Mouse (Mus musculus) CD4-positive, CD25-positive, alpha-beta regulatory T cell, adult 2 months (primary cell): Measurements from ENCODE around the gene Proca1.
"Not testable (repeated sequence)": the region's sequence is repeated elsewhere in the genome, so short reads cannot be mapped to it uniquely, and the experiment has no call there.

Experiments
- DNase-seq: peaks from one replicate; pipeline ENCODE4 v3.0.0-alpha.2; 2012; ENCODE audit warnings: low read depth, low spot score

Gene Proca1

GRCm38 (mm10) chr11:78181830-78182357 is 11.3 kb upstream of the Proca1 start:
- no peak for DNase-seq

DNA sequence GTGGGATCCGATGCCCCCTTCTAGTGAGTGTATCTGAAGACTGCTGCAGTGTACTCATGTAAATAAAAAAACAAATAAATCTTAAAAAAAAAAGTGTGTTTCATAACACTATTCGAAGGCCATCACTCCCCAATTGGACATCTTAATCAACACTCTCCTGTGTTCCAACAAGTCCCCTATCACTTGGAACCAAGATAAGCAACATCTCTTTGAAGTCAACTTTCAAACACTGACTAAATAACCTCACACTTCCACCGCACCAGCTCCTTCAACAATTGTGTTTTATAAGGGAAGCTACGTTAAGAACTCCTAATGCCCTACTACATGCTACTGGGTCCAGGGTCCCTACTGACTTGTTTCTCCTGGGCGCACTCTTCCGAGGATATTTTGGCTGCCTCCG is 10.7 kb upstream of the Proca1 start:
- no peak for DNase-seq

GRCm38 (mm10) chr11:78182961-78183844 is 10.0 kb upstream of the Proca1 start, which contains the start of gene Rpl23a:
Gene Rpl23a, minus strand, starts transcription at chr11:78183584.
- peak; percentile 89 for DNase-seq

- DNase-seq = no peak
Measured at GRCm38 (mm10) chr11:78183884-78184514, 9.2 kb upstream of the Proca1 start.

- not testable (repeated sequence) for DNase-seq
Measured at GRCm38 (mm10) chr11:78184702-78185101, 8.5 kb upstream of the Proca1 start.

DNA sequence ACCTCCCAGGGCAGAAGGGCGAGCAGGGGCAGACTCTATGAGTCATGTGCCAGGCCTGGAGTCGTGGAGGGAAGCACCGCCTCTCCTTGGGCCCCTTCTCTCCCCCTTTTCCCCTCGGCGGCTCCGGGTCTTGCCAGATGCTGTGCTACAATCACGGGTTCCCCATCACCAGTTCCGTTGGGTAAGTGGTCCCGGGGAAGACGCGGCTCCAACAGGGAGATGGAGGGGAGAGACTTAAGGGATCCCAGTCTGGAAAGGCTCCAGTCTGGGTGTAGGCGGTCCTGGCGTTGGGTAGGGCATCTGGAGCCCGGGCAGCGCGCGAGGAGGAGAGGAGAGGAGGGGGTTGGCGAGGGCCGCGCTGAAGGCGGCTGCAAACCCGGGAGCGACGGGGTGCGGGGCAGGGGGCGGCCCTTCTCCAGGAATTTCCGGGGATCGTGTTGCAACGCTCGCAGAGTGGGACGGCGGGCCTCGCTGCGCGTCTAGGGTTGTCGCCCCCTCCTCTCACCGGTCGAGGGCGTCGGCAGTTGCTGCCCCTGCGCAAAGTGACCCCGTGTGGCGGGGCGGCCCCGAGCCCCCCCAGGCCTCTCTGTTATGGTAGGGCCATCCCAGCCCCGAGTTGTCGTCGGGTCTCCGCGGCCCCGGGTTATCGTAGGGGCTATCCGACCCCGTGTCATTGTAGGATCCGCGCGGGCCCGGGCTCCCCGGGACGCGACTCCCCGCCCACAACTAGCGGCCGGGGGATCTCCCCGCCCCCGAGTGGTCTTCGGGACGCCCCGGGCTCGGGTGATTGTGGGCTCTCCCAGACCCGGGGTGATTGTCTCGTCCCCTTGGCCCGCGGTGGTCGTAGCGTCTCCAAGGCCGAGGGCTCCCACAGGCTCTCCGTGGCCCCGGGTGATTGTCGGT is 4.6 kb upstream of the Proca1 start, which contains the start of gene Rab34:
Gene Rab34 (plus strand): TSS at position 100 of the 903 bp plus-strand sequence.
- peak; percentile 37 for DNase-seq

GRCm38 (mm10) chr11:78189234-78190040 is 3.8 kb upstream of the Proca1 start:
- DNase-seq = peak; percentile 53

DNA sequence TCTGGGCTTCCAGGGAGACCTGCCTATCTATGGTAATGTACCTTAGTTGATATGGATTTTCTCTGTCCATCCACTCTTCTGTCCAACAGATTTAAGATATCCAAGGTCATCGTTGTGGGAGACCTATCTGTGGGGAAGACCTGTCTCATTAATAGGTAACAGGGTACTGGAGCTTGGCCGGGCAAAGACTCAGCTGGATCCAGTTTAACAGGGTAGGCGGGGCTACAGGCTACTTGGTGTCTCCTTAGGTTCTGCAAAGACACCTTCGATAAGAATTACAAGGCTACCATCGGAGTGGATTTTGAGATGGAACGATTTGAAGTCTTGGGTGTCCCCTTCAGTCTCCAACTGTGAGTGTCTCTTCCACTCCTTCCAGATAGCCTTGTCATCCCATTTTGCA is 3.2 kb upstream of the Proca1 start:
- no peak for DNase-seq

DNA sequence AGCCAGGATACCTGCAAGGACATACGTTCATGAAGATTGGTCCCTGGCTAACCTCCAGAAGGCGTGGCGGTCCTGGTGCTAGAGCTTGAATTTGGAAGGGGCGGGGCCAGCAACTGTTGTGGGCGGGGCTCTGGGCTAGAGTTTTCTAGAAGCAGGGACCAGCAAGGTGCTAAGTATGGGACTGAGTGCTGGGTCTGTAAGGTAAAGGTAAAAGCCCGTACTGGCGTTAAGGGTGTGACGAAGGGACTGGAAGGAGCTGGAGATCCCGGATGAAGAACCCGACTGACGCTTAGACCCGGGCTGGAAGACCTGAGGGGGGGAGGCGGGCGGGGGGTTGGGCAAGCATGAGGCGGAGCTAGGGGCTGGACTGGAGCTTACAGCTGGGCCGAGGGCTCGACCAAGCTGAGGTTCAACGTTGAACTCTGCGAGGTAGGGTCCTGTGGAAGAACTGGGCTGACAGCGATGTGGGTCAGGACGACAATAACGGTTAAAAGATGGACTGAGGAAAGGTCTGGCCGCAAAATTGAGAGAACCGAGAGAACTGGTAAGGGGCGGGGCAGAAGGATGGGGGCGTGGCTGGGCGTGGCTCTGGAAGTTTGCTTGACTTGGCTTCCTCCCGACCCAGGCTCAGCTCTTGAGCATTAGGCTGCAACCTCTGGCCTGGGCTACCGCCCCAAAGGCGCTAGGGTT is 1.4 kb downstream of the Proca1 start:
- DNase-seq = peak; percentile 73

DNA sequence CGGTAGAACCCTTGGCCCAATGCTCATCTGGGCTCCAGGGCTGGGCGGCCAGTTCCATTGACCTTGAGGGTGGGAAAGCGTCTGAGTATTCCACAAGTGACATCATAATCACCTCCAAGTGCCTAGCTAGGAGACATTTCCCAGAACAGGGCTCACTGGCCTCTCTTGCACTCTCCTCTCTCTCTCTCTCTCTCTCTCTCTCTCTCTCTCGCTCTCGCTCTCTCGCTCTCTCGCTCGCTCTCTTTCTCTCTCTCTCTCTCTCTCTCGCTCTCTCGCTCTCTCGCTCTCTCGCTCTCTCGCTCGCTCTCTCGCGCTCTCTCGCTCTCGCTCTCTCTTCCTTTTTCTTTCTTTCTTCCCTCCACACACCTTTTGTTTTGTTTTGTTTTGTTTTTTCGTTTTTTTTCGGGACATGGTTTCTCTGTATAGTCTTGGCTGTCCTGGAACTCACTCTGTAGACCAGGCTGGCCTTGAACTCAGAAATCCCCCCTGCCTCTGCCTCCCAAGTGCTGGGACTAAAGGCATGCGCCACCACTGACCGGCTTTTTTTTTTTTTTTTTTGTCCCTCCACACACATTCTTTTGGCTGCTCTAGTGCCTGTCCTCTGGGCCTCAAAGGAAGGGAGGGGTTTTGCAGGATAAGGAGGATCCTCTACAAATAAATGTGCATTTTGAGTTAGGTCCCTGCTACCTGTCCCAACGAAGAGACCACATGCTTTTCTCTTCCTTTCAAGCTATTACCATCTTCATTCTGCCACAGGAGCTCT is 2.1 kb downstream of the Proca1 start:
- no peak for DNase-seq

DNA sequence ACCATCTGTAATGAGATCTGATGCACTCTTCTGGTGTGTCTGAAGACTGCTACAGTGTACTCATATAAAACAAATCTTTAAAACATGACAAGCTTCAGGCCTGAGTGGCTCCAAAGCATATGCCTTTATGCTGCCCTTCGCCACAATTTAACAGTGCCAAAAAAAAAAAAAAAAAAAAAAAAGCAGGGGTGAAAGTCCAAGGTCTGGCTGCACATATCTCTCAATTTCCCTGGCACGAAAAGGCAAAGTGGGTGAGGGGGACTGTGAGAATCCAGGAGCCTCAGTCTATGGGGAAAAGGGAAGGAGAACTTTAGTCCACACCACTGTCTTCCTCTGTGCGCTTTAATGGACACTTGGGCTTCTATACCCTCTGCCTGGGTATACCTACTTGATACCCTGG is 9.2 kb downstream of the Proca1 start:
- DNase-seq = no peak

DNA sequence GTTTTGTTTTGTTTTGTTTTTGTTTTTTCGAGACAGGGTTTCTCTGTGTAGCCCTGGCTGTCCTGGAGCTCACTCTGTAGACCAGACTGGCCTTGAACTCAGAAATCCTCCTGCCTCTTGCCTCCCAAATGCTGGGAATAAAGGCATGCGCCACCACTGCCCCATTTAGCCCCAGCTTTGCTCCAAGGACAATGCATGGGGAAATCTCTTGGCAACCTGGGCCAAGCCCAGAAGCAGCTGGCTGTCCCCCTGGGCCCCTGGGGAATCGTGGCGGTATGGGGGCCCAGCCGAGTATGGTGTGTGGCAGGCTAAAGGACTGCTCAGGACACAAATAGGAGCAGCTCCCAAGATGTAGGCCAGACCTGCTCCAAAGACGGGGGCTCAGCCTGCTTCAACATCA is 11.1 kb downstream of the Proca1 start:
- no peak for DNase-seq

DNA sequence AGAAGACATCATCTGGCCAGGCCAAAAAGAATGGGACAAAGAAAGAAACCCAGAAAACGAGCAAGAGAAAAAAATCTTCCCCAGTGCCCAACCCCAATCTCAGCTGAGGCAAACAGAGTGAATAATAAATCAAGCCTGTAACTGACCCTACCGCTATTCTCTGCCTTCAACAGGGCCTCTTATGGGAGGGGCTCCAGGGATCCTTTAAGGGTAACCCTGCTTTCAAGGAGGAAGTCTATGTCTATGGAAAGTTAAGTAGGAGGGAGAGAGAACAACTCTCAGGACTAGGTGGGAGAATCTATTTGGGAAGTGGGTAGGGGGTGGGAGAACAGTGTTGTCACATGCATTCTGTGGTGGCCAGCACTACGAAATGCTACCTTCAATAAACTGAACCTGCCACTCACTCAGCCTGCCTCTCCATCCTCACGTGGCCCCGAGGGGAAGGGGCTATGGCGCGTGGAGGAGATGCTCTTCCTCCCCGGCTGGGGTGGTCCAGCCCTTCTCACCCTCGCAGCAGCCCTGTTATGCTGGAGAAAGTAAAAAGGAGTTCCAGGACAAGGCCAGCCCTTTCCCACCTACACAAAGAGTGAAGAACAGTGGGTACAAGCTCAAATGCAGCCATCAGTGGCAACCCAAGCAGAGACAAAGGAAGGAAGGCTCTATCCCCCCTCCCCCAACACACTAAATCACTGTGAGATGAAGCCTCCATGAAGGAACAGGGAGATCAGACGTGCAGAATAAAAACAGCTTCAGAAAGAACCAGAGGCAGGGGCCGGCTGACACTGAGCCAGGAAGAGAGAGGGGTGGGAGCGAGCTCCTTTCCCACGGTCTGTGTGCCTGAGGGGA is 12.4 kb downstream of the Proca1 start:
- DNase-seq = no peak

GRCm38 (mm10) chr11:78207190-78207589 is 14.0 kb downstream of the Proca1 start:
- DNase-seq = no peak

GRCm38 (mm10) chr11:78209886-78210285 is 16.7 kb downstream of the Proca1 start:
- no peak for DNase-seq

DNA sequence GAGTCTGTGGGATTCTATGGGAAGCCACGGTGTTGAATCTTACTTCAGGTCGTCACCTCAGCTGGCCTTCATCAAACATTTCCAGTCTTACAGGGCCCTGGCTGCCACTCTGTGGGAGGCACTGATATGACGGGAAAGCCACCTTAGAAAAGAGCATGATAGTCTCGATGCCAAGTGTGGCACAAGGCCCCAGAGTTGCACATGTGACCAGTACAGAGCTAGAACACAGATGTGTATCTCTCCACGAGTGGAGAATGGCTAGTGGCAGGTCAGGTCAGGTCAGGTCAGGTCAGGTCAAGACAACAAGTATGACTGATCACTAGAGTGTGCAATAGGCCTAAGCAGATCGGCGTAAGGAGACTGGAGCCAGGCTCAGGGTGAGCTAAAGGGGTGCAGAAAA is 17.4 kb downstream of the Proca1 start:
- DNase-seq = no peak

- DNase-seq = no peak
Measured at GRCm38 (mm10) chr11:78211513-78211912, 18.3 kb downstream of the Proca1 start.

GRCm38 (mm10) chr11:78213086-78213817 is 20.1 kb downstream of the Proca1 start:
- DNase-seq = no peak
